Mouse (Mus musculus) MEL (cell line): ENCODE results near the gene Ang5. TPM values are rescaled to one million over a fixed set of nuclear protein-coding genes. Genes with fewer than 3 reads are reported as not detected.
A peak's percentile ranks its signal among the peaks of the same experiment; 100 is the strongest.
"Not testable (repeated sequence)": the region's sequence is repeated elsewhere in the genome, so short reads cannot be mapped to it uniquely, and the experiment has no call there.

Experiments used
- DNase-seq: peaks from one replicate; pipeline ENCODE4 v3.0.0; 2011; ENCODE audit warnings: low read depth, low spot score
- H3K27ac ChIP-seq: 2 replicates; pipeline ENCODE4 v1.5.1; 2012; ENCODE audit warnings: low read depth, mild to moderate bottlenecking, control low read depth, low read length, moderate library complexity; ENCODE audit not compliant: control insufficient read depth
- H3K27me3 ChIP-seq, 2 experiments: fragments of 150-350 bp in 1 of 2; sonication (generic) in 1 of 2; 2 replicates each; pipeline ENCODE4 v1.6.1; 2012; ENCODE audit warnings: low read length in 2 of 2, mild to moderate bottlenecking in 2 of 2, improper control_type of control experiment in 1 of 2, moderate library complexity in 1 of 2; ENCODE audit not compliant: insufficient read depth in 2 of 2, control insufficient read depth in 1 of 2
- H3K36me3 ChIP-seq, 2 experiments: 2 replicates each; pipeline ENCODE4 v1.6.1; 2012 to 2014; ENCODE audit warnings: low read length in 2 of 2, improper control_type of control experiment in 1 of 2, inconsistent platforms in 1 of 2, mild to moderate bottlenecking in 1 of 2; ENCODE audit not compliant: insufficient read depth in 2 of 2, control insufficient read depth in 1 of 2
- H3K4me1 ChIP-seq, 2 experiments: fragments of 150-350 bp in 1 of 2; sonication (generic) in 1 of 2; 2 replicates each; pipeline ENCODE4 v1.6.1; 2012; ENCODE audit warnings: low read length in 2 of 2, improper control_type of control experiment in 1 of 2, mild to moderate bottlenecking in 1 of 2; ENCODE audit not compliant: insufficient read depth in 2 of 2, control insufficient read depth in 1 of 2
- H3K4me3 ChIP-seq, 2 experiments: fragments of 150-350 bp in 1 of 2; sonication (generic) in 1 of 2; 2 replicates each; pipeline ENCODE4 v1.5.1; 2012; ENCODE audit warnings: low read depth in 2 of 2, low read length in 2 of 2, mild to moderate bottlenecking in 2 of 2, moderate library complexity in 2 of 2, control low read depth in 1 of 2, improper control_type of control experiment in 1 of 2; ENCODE audit not compliant: control insufficient read depth in 1 of 2, insufficient read depth in 1 of 2
- H3K79me2 ChIP-seq: 2 replicates; pipeline ENCODE4 v1.6.1; 2012; ENCODE audit warnings: mild to moderate bottlenecking, low read length, moderate library complexity; ENCODE audit not compliant: control insufficient read depth, poor library complexity, insufficient read depth
- H3K9ac ChIP-seq: 2 replicates; pipeline ENCODE4 v1.6.1; 2012; ENCODE audit warnings: low read depth, mild to moderate bottlenecking, control low read depth, low read length, moderate library complexity; ENCODE audit not compliant: control insufficient read depth, poor library complexity, severe bottlenecking
- H3K9me3 ChIP-seq: fragments of 150-350 bp; sonication (generic); replicated peaks from 2 replicates; pipeline ENCODE4 v1.6.1; 2012; ENCODE audit warnings: mild to moderate bottlenecking, low read length, improper control_type of control experiment, moderate library complexity; ENCODE audit not compliant: insufficient read depth
- BHLHE40 ChIP-seq: IDR thresholded peaks from 2 replicates; pipeline ENCODE4 v1.6.1; 2012; ENCODE audit warnings: low read depth, mild to moderate bottlenecking, inconsistent platforms, low read length, improper control_type of control experiment, borderline replicate concordance
- CTCF ChIP-seq, 3 experiments: IDR thresholded peaks in 2 of 3; conservative IDR thresholded peaks in 1 of 3; 2 replicates each; pipeline ENCODE4 v1.5.1; 2011 to 2012; ENCODE audit warnings: low read length in 3 of 3, low read depth in 2 of 3, mild to moderate bottlenecking in 2 of 3, improper control_type of control experiment in 1 of 3, inconsistent platforms in 1 of 3, mixed read lengths in 1 of 3, moderate library complexity in 1 of 3; ENCODE audit not compliant: control insufficient read depth in 1 of 3, insufficient read depth in 1 of 3, poor library complexity in 1 of 3, severe bottlenecking in 1 of 3
- KAT2A ChIP-seq: conservative IDR thresholded peaks from 2 replicates; pipeline ENCODE4 v1.6.1; 2012; ENCODE audit warnings: low read depth, low read length, improper control_type of control experiment, inconsistent platforms
- MYC ChIP-seq: IDR thresholded peaks from 2 replicates; pipeline ENCODE4 v1.6.1; 2011; ENCODE audit warnings: low read depth, mild to moderate bottlenecking, low read length, improper control_type of control experiment, moderate library complexity
- NELFE ChIP-seq: IDR thresholded peaks from 2 replicates; pipeline ENCODE4 v1.6.1; 2011; ENCODE audit warnings: low read depth, low read length, improper control_type of control experiment
- NRF1 ChIP-seq: IDR thresholded peaks from 2 replicates; pipeline ENCODE4 v1.6.1; 2014; ENCODE audit warnings: low read depth, mild to moderate bottlenecking, inconsistent platforms, low read length, improper control_type of control experiment, moderate library complexity; ENCODE audit not compliant: poor library complexity, insufficient read depth, severe bottlenecking
- POLR2AphosphoS2 ChIP-seq: IDR thresholded peaks from 2 replicates; pipeline ENCODE4 v1.6.1; 2011; ENCODE audit warnings: low read length, improper control_type of control experiment
- RAD21 ChIP-seq: IDR thresholded peaks from 2 replicates; pipeline ENCODE4 v1.6.1; 2011; ENCODE audit warnings: mild to moderate bottlenecking, low read depth, low read length, improper control_type of control experiment
- SIN3A ChIP-seq: IDR thresholded peaks from 2 replicates; pipeline ENCODE4 v1.6.1; 2012; ENCODE audit warnings: low read length, improper control_type of control experiment, inconsistent platforms
- SMC3 ChIP-seq: IDR thresholded peaks from 2 replicates; pipeline ENCODE4 v1.6.1; 2011; ENCODE audit warnings: low read depth, low read length, improper control_type of control experiment
- ZMIZ1 ChIP-seq: IDR thresholded peaks from 2 replicates; pipeline ENCODE4 v1.6.1; 2012; ENCODE audit warnings: low read depth, mild to moderate bottlenecking, inconsistent platforms, low read length, improper control_type of control experiment, moderate library complexity
- polyA plus RNA-seq, 2 experiments: library from polyadenylated mRNA; stranded (reverse) in 1 of 2; unstranded in 1 of 2; fragments of >175 nt in 1 of 2; fragments of >200 nt in 1 of 2; gene quantifications; 2 replicates each; pipeline versions ENCODE4 v1.2.1 to v1.2.4; 2012; ENCODE audit warnings: low replicate concordance in 2 of 2, low read depth in 1 of 2; ENCODE audit not compliant: insufficient read length in 2 of 2, insufficient read depth in 1 of 2, missing spikeins in 1 of 2
- total RNA-seq: library from RNA; depleted of rRNA; stranded (reverse); fragments of 300-350 nt; gene quantifications from 2 replicates; pipeline ENCODE4 v1.2.3, GENCODE M21; 2012

Ang5 gene
- total and polyA plus RNA-seq, 3 experiments, result not detected

DNA sequence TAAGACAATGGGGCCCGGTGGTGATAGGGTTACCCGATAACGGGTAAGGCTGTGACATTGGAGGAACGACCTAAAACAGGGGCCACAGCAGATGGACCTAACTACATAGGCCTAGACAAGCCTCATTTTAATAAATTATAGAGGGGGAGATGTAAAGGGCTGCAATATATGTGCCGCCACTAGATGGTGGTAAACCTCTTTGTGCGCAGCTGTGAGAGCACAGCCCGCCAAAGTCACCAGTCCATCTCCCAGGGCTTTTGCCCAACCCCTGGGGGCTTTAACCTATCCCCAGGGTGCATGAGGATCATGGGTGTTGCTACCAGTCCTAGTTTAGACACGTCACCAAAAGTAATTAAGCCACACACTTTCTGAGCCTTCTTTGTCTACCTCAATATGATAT is 23.9 kb upstream of the Ang5 start:
- H3K9ac ChIP-seq, H3K27ac ChIP-seq: not testable (repeated sequence)

DNA sequence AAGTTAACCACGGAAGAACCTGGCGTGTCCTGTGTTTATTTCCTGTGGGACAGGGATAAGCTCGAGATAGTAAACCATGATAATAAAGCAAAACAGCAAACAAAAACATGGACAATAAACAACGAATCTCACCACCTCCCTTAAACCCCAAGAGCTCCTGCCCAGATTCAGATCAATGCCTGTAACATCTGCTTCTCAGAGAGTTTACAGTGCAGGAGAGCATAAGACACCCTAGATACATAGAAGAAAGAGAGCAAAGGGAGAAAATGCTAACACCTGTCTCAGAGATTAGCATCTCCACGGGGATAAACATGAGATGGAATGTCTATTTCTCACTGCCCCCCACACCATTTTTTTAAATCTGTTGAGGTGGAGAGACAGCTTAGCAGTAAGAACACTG is 23.5 kb upstream of the Ang5 start:
- H3K4me1 ChIP-seq, H3K36me3 ChIP-seq, H3K27ac ChIP-seq, H3K4me3 ChIP-seq, H3K9me3 ChIP-seq, DNase-seq, H3K79me2 ChIP-seq, H3K27me3 ChIP-seq, H3K9ac ChIP-seq: not testable (repeated sequence)

More for the DNA sequence above, 23.9 kb upstream of the Ang5 start:
- H3K4me1 ChIP-seq, result not testable (repeated sequence)
- DNase-seq, result peak; percentile 56
- TF ChIP-seq SMC3 (peak; percentile 37), CTCF (IDR thresholded peaks at IDR 0.05 in 2 of 3, conservative IDR thresholded peaks at IDR 0.05 in 1 of 3; ENCODE audit: control insufficient read depth in 1 of 3, insufficient read depth in 1 of 3, low read depth in 2 of 3, low read length in 3 of 3, poor library complexity in 1 of 3, severe bottlenecking in 1 of 3) (peak; percentile 20 to 49 (median 44); a peak in 5 of 6 replicates), RAD21 (peak; percentile 42)
- TF ChIP-seq, all 39 proteins: peak for 3; not testable (repeated sequence) for 36
- not testable (repeated sequence) for H3K4me3 ChIP-seq, H3K79me2 ChIP-seq, H3K36me3 ChIP-seq, H3K9me3 ChIP-seq, H3K27me3 ChIP-seq

DNA sequence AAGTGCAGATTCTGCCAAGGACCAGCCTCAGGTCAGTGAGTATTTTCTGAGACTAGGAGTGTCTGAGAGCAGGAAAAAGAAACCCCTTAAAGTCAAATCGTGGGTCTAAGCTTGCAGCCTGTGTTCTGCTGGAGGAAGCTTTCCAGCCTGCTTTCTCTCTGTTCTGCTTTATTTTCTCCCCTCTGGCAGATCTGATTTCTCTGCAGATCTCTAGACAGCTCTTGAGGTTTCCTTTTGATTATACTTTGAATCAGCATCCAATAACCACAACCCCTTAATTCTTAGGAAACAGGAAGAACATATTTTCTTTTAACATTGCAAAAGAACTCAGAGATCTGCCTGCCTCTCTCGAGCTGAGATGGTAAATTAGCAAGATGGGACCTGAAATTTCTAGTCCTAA is 3.5 kb upstream of the Ang5 start:
- not testable (repeated sequence) for H3K9me3 ChIP-seq, H3K27me3 ChIP-seq, H3K36me3 ChIP-seq, H3K4me3 ChIP-seq, H3K4me1 ChIP-seq, H3K9ac ChIP-seq, DNase-seq, H3K79me2 ChIP-seq, H3K27ac ChIP-seq

DNA sequence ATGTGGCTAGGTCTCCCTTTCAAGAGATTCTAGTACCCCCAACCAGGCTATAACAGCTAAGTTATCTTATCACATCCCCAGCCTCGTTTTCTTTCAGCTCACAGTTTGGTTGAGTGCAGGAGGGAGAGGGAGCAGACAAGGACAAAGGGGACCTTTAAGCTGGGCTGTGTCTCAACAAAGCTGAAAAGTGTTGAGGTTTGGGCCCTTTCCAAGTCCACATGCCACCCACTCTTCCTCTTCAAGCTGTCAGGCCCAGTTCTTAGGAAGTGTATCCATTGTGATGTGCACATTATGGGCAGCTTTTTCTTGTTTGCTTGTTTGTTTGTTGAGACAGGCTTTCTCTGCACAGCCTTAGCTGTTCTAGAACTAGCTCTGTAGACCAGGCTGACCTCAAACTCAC is 1.8 kb upstream of the Ang5 start:
- not testable (repeated sequence) for H3K4me1 ChIP-seq, H3K27me3 ChIP-seq, H3K36me3 ChIP-seq, H3K79me2 ChIP-seq, H3K9ac ChIP-seq, H3K9me3 ChIP-seq, H3K4me3 ChIP-seq, DNase-seq, H3K27ac ChIP-seq

DNA sequence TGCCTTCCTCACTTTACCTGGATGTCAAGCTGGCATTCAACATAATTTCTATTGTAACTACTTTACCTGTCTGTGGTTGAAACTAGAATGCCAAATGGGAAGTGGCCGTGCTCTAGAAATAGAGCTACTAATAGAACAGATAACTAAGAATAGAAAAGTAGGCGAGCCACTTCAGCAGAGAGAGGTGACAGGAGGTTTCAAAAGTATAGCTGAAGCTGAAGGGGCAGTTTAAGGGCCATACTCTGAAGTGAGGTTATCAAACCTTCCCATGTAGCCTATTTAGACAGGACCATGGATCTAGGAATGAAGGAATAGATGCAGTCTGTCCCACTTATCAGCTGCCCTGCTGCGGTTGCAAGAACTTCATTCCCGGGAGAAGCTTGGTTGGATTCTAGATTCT is 26.6 kb downstream of the Ang5 start:
- TF ChIP-seq BHLHE40 (no peak), ZMIZ1 (no peak), POLR2AphosphoS2 (no peak), SIN3A (no peak), KAT2A (no peak), MYC (no peak), NRF1 (no peak), NELFE (no peak)
- no peak overlapping the region for H3K4me3 ChIP-seq
- H3K9me3 ChIP-seq, result no peaks in the 10 kb centered on the region
- H3K79me2 ChIP-seq, result no peaks in the 10 kb centered on the region
- DNase-seq, result peak; percentile 0
- H3K27me3 ChIP-seq, result no peaks in the 10 kb centered on the region
- no peak overlapping the region for H3K9ac ChIP-seq
- H3K27ac ChIP-seq, result no peak overlapping the region
- no peaks in the 10 kb centered on the region for H3K36me3 ChIP-seq
- no peaks in the 10 kb centered on the region for H3K4me1 ChIP-seq
